Mouse (Mus musculus) small intestine, adult 2 months (tissue): Measurements from ENCODE around the gene Ulk4.

Source experiments
- CTCF ChIP-seq: fragments of 200-500 bp; IDR thresholded peaks from 2 replicates; pipeline ENCODE4 v1.5.1; 2012; ENCODE audit warnings: low read depth, mild to moderate bottlenecking, control low read depth, inconsistent platforms, low read length, moderate library complexity, mixed read lengths; ENCODE audit not compliant: insufficient replicate concordance, insufficient read length; ENCODE audit errors: extremely low read depth
- POLR2A ChIP-seq: fragments of 200-500 bp; IDR thresholded peaks from 2 replicates; pipeline ENCODE4 v1.6.1; 2012; ENCODE audit warnings: low read depth, mild to moderate bottlenecking, control low read depth, inconsistent platforms, low read length, moderate library complexity

DNA sequence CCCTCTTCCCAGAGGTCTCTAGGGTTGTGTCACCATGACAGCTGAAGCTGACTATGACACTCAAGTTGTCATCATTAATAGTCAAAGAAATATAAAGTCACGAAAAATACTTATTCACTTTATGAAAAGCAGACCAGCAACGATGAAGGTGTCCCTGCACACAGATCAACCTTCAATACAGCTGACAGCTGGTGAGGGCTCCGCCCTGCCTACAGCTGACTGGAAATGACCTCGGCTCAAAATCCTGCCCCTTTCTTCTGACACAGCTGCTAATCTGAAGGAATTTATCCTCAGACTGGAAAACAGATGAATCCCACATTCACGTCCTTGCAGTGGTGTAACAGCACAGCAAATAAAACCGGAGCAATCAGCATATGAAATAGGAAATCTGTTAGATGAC, 105.4 kb downstream of the Ulk4 start:
- TF ChIP-seq CTCF = no peak
- TF ChIP-seq POLR2A = no peak
